Mouse (Mus musculus): ENCODE data around the gene Rsph3b. TPM values are rescaled to one million over a fixed set of nuclear protein-coding genes. Genes with fewer than 3 reads are reported as not detected.
"Not testable (repeated sequence)": the region's sequence is repeated elsewhere in the genome, so short reads cannot be mapped to it uniquely, and the experiment has no call there.

The Rsph3b gene
- polyA plus RNA-seq, 1 experiment from 2014 or later = 57.5 TPM

- H3K27me3 ChIP-seq; POLR2A ChIA-PET; DNase-seq (ENCODE audit: low read depth, low spot score); in situ Hi-C loops (cut with MboI; ENCODE audit: low pct_unique_long_range_greater_than_20kb); CTCF ChIA-PET: not testable (repeated sequence)
- ATAC-seq = peak; percentile 48
Measured at GRCm38 (mm10) chr17:6914066-6914465, 34.4 kb downstream of the Rsph3b start.

- POLR2A ChIA-PET; ATAC-seq; H3K27me3 ChIP-seq; CTCF ChIA-PET; in situ Hi-C loops (cut with MboI; ENCODE audit: low pct_unique_long_range_greater_than_20kb); DNase-seq (ENCODE audit: low read depth, low spot score): not testable (repeated sequence)
Measured at GRCm38 (mm10) chr17:6900361-6900760, 48.1 kb downstream of the Rsph3b start.

GRCm38 (mm10) chr17:6897996-6898562, 50.4 kb downstream of the Rsph3b start:
- ATAC-seq = peak; percentile 47
- POLR2A ChIA-PET; H3K27me3 ChIP-seq; CTCF ChIA-PET; DNase-seq (ENCODE audit: low read depth, low spot score): not testable (repeated sequence)
- in situ Hi-C loops (cut with MboI; ENCODE audit: low pct_unique_long_range_greater_than_20kb) = loop anchor here (10.0 kb wide), 2 partner anchors 53 to 123 kb away; no protein-coding TSS in a partner anchor

- DNase-seq (ENCODE audit: low read depth, low spot score) (no peak), ATAC-seq (no peak)
- ChIA-PET POLR2A (interaction anchor here (0.9 kb wide), 1 partner anchor 11 kb away, joined by 3 read pairs; no protein-coding TSS in a partner anchor), CTCF (interaction anchor here (1.4 to 3.6 kb wide), 3 partner anchors 12 to 117 kb away, joined by 3 to 22 read pairs (median 6); no protein-coding TSS in a partner anchor)
- in situ Hi-C loops (cut with MboI; ENCODE audit: low pct_unique_long_range_greater_than_20kb) = loop anchor here (10.0 kb wide), 2 partner anchors 52 to 122 kb away; no protein-coding TSS in a partner anchor
- no peak for TF ChIP-seq CTCF (IDR thresholded peaks at IDR 0.05)
- no peaks in the 10 kb centered on the region for H3K27me3 ChIP-seq
Measured at GRCm38 (mm10) chr17:6896756-6897155, 51.7 kb downstream of the Rsph3b start.

GRCm38 (mm10) chr17:6893332-6893731, 55.1 kb downstream of the Rsph3b start:
- in situ Hi-C loops (cut with MboI; ENCODE audit: low pct_unique_long_range_greater_than_20kb) = loop anchor here (10.0 kb wide), 2 partner anchors 49 to 119 kb away; no protein-coding TSS in a partner anchor
- ATAC-seq (no peak), DNase-seq (ENCODE audit: low read depth, low spot score) (no peak)
- POLR2A ChIA-PET = interaction anchor here (1.0 to 1.1 kb wide), 2 partner anchors 38 to 1047 kb away, joined by 3 to 4 read pairs; no protein-coding TSS in a partner anchor
- no peak for TF ChIP-seq CTCF (IDR thresholded peaks at IDR 0.05)
- CTCF ChIA-PET = interaction anchor here (1.2 to 3.6 kb wide), 7 partner anchors 8 to 48 kb away, joined by 3 to 22 read pairs (median 4); no protein-coding TSS in a partner anchor
- H3K27me3 ChIP-seq = no peaks in the 10 kb centered on the region

GRCm38 (mm10) chr17:6891966-6892934, 56.2 kb downstream of the Rsph3b start:
- ATAC-seq = no peak
- POLR2A ChIA-PET = interaction anchor here (0.5 to 1.3 kb wide), 4 partner anchors 18 to 1048 kb away, joined by 3 to 4 read pairs (median 4); no protein-coding TSS in a partner anchor
- DNase-seq (ENCODE audit: low read depth, low spot score) = no peak

GRCm38 (mm10) chr17:6886445-6886844, 62.0 kb downstream of the Rsph3b start:
- H3K27me3 ChIP-seq = no peaks in the 10 kb centered on the region
- CTCF ChIA-PET = interaction anchor here (1.6 to 3.9 kb wide), 2 partner anchors 9 to 33 kb away, joined by 5 to 22 read pairs; no protein-coding TSS in a partner anchor
- no peak for TF ChIP-seq CTCF (IDR thresholded peaks at IDR 0.05)
- DNase-seq (ENCODE audit: low read depth, low spot score) (no peak), ATAC-seq (no peak)
- in situ Hi-C loops (cut with MboI; ENCODE audit: low pct_unique_long_range_greater_than_20kb) = no loop called here
- POLR2A ChIA-PET = no interaction called here

More at GRCm38 (mm10) chr17:6891966-6892934, 56.2 kb downstream of the Rsph3b start:
- in situ Hi-C loops (cut with MboI; ENCODE audit: low pct_unique_long_range_greater_than_20kb) = loop anchor here (10.0 kb wide), 2 partner anchors 47 to 117 kb away; no protein-coding TSS in a partner anchor
- TF ChIP-seq CTCF (IDR thresholded peaks at IDR 0.05) = no peak
- CTCF ChIA-PET = interaction anchor here (0.6 to 1.6 kb wide), 11 partner anchors 8 to 1054 kb away, joined by 3 to 6 read pairs (median 4); no protein-coding TSS in a partner anchor
- no peaks in the 10 kb centered on the region for H3K27me3 ChIP-seq

GRCm38 (mm10) chr17:6884531-6884930, 64.0 kb downstream of the Rsph3b start:
- DNase-seq (ENCODE audit: low read depth, low spot score) (no peak), ATAC-seq (no peak)
- in situ Hi-C loops (cut with MboI; ENCODE audit: low pct_unique_long_range_greater_than_20kb) = no loop called here
- ChIA-PET CTCF (interaction anchor here (0.8 to 3.9 kb wide), 6 partner anchors 8 to 29 kb away, joined by 3 to 22 read pairs (median 4); no protein-coding TSS in a partner anchor), POLR2A (interaction anchor here (1.3 to 1.8 kb wide), 3 partner anchors 10 to 25 kb away, joined by 3 to 7 read pairs (median 6); no protein-coding TSS in a partner anchor)
- no peaks in the 10 kb centered on the region for H3K27me3 ChIP-seq
- no peak for TF ChIP-seq CTCF (IDR thresholded peaks at IDR 0.05)

GRCm38 (mm10) chr17:6881306-6881705, 67.2 kb downstream of the Rsph3b start:
- H3K27me3 ChIP-seq = no peaks in the 10 kb centered on the region
- in situ Hi-C loops (cut with MboI; ENCODE audit: low pct_unique_long_range_greater_than_20kb) = no loop called here
- ATAC-seq = peak; percentile 8
- no peak for TF ChIP-seq CTCF (IDR thresholded peaks at IDR 0.05)
- ChIA-PET POLR2A (interaction anchor here (1.5 kb wide), 1 partner anchor 13 kb away, joined by 4 read pairs; no protein-coding TSS in a partner anchor), CTCF (interaction anchor here (1.0 to 1.9 kb wide), 5 partner anchors 9 to 29 kb away, joined by 3 to 6 read pairs (median 4); no protein-coding TSS in a partner anchor)
- DNase-seq (ENCODE audit: low read depth, low spot score) = no peak

GRCm38 (mm10) chr17:6871421-6871820, 77.1 kb downstream of the Rsph3b start:
- POLR2A ChIA-PET = interaction anchor here (0.6 to 1.2 kb wide), 3 partner anchors 14 to 23 kb away, joined by 3 to 5 read pairs (median 4); no protein-coding TSS in a partner anchor
- H3K27me3 ChIP-seq = no peaks in the 10 kb centered on the region
- ATAC-seq (no peak), DNase-seq (ENCODE audit: low read depth, low spot score) (no peak)
- CTCF ChIA-PET = interaction anchor here (1.3 to 1.6 kb wide), 7 partner anchors 8 to 23 kb away, joined by 3 to 8 read pairs (median 4); no protein-coding TSS in a partner anchor
- in situ Hi-C loops (cut with MboI; ENCODE audit: low pct_unique_long_range_greater_than_20kb) = loop anchor here (25.0 kb wide), 1 partner anchor 1991 kb away; no protein-coding TSS in a partner anchor
- no peak for TF ChIP-seq CTCF (IDR thresholded peaks at IDR 0.05)

Data from Patski (cell line).